Mouse (Mus musculus) midbrain, embryonic 11.5 days (tissue): ENCODE data around the gene L3mbtl2. TPM values are rescaled to one million over a fixed set of nuclear protein-coding genes. Genes with fewer than 3 reads are reported as not detected.

ENCODE experiments used
- ATAC-seq: fragments of 200-750 bp; cut with Nextera tagmentation; 2 replicates; pipeline ENCODE4 v1.8.0; 2017; ENCODE audit warnings: moderate TSS enrichment, moderate library complexity; ENCODE audit not compliant: low FRiP score
- DNase-seq: peaks from one replicate; pipeline ENCODE4 v3.0.0; 2015; ENCODE audit warnings: low spot score; ENCODE audit errors: missing footprints
- H3K27ac ChIP-seq: fragments of 300-500 bp; sonication (generic); 2 replicates; pipeline ENCODE4 v1.5.1; 2014; ENCODE audit warnings: low read depth, low read length
- H3K27me3 ChIP-seq: fragments of 300-500 bp; sonication (generic); 2 replicates; pipeline ENCODE4 v1.6.1; 2014; ENCODE audit warnings: mild to moderate bottlenecking, low read length, moderate library complexity, mixed read lengths; ENCODE audit not compliant: control insufficient read depth, insufficient read depth
- H3K36me3 ChIP-seq: fragments of 300-500 bp; sonication (generic); 2 replicates; pipeline ENCODE4 v1.6.1; 2014; ENCODE audit warnings: mild to moderate bottlenecking, low read length, moderate library complexity, mixed read lengths; ENCODE audit not compliant: control insufficient read depth, insufficient read depth
- H3K4me1 ChIP-seq: fragments of 300-500 bp; sonication (generic); 2 replicates; pipeline ENCODE4 v1.6.1; 2014; ENCODE audit warnings: low read length; ENCODE audit not compliant: control insufficient read depth, insufficient read depth
- H3K4me2 ChIP-seq: fragments of 300-500 bp; sonication (generic); 2 replicates; pipeline ENCODE4 v1.6.1; 2014; ENCODE audit warnings: mild to moderate bottlenecking, moderate library complexity
- H3K4me3 ChIP-seq: fragments of 300-500 bp; sonication (generic); 2 replicates; pipeline ENCODE4 v1.5.1; 2014; ENCODE audit warnings: low read depth, low read length
- H3K9ac ChIP-seq: fragments of 300-500 bp; sonication (generic); 2 replicates; pipeline ENCODE4 v1.6.1; 2014; ENCODE audit warnings: low read length
- H3K9me3 ChIP-seq: fragments of 300-500 bp; sonication (generic); 2 replicates; pipeline ENCODE4 v1.6.1; 2016; ENCODE audit warnings: low read length; ENCODE audit not compliant: control insufficient read depth
- WGBS: fragments of 180-500 bp; shearing (Covaris S2); extraction: QIAGEN DNeasy Blood & Tissue Kit; methylation state at CpG from one replicate; pipeline ENCODE4 v1.1.7; 2014; 5-methylcytosine and 5-hydroxymethylcytosine counted together
- polyA plus RNA-seq: library from polyadenylated mRNA; unstranded; fragments of >200 nt; fragmentation: Nextera tagmentation; extraction: Ambion mirVana; gene quantifications from 2 replicates; pipeline ENCODE4 v1.2.1, GENCODE M21; 2014

L3mbtl2 gene
- polyA plus RNA-seq, 1 experiment from 2014 or later = 30.5 TPM

DNA sequence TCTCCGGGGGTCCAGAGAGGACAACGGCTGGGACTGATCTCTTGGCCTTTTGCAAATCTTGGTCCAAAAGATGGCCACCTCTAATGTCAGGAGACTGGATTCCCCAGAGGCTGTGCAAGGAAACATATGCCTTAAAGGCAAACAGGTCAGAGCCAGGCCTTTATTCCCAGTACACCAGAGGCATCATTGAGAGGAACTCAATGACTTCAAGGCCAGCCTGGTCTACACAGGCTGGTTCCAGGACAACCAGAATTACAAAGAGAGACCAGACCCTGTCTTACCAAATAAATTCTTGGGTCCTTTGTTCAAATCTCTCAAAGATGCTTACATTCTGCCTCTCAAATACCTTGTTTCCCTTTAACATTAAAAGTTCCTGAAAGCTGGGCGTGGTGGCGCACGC is 58.7 kb downstream of the L3mbtl2 start:
- H3K36me3 ChIP-seq = peaks cover 46% of the 10 kb centered on the region
- no peak overlapping the region for H3K27ac ChIP-seq

DNA sequence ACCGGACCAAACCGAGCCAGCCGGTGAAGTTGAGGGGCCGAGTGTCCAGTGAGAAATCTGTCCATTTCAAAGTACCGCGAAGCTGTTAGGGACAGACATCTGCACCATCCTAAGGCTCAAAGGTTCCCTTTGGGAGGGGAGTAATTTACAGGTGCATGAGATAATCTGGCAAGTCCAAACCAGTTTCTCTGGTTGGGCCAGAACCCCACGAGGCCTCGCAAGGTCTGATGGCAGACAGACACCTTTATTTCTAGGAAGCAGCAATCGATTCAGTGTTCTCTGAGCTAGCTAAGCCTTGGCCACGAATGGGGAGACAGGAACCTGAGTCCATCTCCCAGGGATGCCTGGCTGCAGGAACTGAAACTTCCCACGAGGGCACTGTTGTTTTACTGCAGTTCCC is 60.0 kb downstream of the L3mbtl2 start:
- H3K9ac ChIP-seq = no peak overlapping the region
- H3K9me3 ChIP-seq = no peaks in the 10 kb centered on the region
- peaks cover 41% of the 10 kb centered on the region for H3K36me3 ChIP-seq
- no peak overlapping the region for H3K27ac ChIP-seq
- peaks cover 10% of the 10 kb centered on the region for H3K4me1 ChIP-seq
- H3K4me2 ChIP-seq = no peak overlapping the region
- ATAC-seq = no peak
- 95% methylated on average over 11 of the region's 11 CpGs for WGBS
- H3K4me3 ChIP-seq = no peak overlapping the region
- DNase-seq = no peak
- no peaks in the 10 kb centered on the region for H3K27me3 ChIP-seq

More for the DNA sequence above, 58.7 kb downstream of the L3mbtl2 start:
- Histone ChIP-seq H3K9me3 (no peaks in the 10 kb centered on the region), H3K4me3 (no peak overlapping the region), H3K9ac (no peak overlapping the region), H3K4me2 (no peak overlapping the region), H3K27me3 (no peaks in the 10 kb centered on the region), H3K4me1 (no peaks in the 10 kb centered on the region)
- DNase-seq (no peak), ATAC-seq (no peak)
- WGBS = 93% methylated on average over 5 of the region's 5 CpGs

DNA sequence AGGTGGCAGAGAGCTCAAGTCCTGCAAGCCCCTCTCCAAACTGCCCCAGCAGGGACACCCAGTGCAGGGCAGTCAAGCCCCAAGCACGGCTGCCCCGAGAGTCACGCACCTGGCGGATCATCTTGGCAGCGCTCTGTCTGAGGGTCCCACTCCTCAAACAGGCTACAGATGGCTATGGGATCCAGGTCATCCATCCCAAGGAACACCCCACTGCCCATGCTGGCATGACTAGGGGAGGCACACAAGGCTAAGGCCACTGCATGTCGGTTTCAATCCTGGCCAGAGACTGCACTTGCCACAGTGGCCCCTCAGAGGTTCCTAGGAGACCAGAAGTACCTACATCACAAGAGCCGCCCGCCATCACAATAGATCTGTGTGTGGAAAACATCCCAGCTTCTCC is 62.3 kb downstream of the L3mbtl2 start:
- peaks cover 13% of the 10 kb centered on the region for H3K4me1 ChIP-seq
- DNase-seq (no peak), ATAC-seq (no peak)
- H3K27me3 ChIP-seq = no peaks in the 10 kb centered on the region
- H3K27ac ChIP-seq = no peak overlapping the region
- H3K4me3 ChIP-seq = no peak overlapping the region
- WGBS = 97% methylated on average over 8 of the region's 8 CpGs
- no peaks in the 10 kb centered on the region for H3K9me3 ChIP-seq
- H3K36me3 ChIP-seq = peaks cover 24% of the 10 kb centered on the region
- H3K4me2 ChIP-seq = no peak overlapping the region
- no peak overlapping the region for H3K9ac ChIP-seq

DNA sequence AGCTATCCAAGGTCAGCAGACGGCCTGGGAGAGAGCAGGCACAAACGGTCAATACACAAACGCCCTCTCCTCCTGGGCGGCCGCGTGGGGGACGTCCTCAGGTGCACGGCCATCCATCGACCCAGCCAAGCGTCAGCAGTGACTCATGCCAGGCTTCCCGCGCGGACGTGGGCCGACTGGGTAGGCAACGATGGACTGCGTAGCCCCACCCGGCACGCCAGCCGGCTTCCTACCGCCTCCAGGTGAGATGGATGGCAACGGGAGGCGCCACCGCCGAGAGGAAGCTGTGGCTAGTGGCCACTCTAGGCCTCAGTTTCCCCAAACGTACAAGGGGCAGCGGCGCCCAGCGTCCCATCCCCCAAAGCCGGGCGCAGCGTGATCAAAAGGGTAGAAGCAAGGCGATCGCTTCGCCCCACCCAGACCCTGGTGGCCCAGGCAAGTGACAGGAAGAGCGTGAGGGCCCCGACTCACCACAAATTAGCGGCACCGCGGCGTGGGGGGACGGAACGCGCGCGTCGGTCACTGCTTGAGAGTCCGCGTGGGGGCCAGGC is 65.6 kb downstream of the L3mbtl2 start:
- DNase-seq (no peak), ATAC-seq (peak; percentile 40)
- no peaks in the 10 kb centered on the region for H3K27me3 ChIP-seq
- peak overlapping the region; percentile 51 for H3K27ac ChIP-seq
- peak overlapping the region; percentile 100 for H3K4me3 ChIP-seq
- H3K9ac ChIP-seq = peak overlapping the region; percentile 95
- 0 out of 2 replicates have a peak, but pooled peaks cover 2% of the 10 kb centered on the region for H3K36me3 ChIP-seq
- H3K4me1 ChIP-seq = peaks cover 13% of the 10 kb centered on the region
- no peaks in the 10 kb centered on the region for H3K9me3 ChIP-seq
- under 1% methylated on average over 47 of the region's 49 CpGs for WGBS
- peak overlapping the region; percentile 88 for H3K4me2 ChIP-seq

DNA sequence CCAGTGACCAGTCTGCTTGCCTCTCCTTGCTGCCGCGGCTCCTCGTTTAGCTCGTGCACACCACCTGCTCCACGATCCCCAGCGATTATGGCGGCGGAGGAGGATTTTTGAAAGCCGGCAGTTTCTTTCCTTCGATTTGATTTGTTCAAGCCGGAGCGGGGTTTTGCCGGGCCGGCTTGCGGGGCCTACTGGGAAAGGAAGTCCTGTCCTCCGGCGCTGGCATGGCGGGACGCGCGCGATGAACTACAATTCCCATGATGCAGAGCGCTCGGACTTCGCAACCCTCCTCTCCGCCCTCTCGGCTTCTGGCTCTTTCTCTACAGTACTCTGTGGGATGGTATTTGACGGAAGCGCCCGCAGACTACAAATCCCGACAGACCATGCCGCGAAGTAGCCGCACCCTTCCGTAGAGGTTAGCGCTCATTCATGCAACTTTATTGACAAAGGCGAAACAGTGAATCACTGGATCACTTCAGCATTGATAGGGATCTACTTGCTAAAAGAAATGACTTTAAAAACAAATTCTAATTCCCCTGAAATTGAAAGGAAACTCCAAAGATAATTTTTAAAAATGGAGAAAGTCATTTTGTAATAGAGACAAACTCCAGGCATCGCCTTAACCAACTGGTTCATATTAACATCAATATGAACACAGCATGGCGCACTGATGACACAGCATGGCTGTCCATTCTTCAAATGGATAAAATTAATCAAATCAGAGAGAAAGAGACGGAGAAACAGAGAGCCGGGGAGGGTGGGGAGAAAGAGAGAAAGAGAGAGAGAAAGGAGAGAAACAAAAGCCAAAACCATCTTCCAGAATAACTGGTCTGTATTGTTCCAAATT is 66.3 kb downstream of the L3mbtl2 start:
- ATAC-seq (peak; percentile 98), DNase-seq (peak; percentile 100)
- peak overlapping the region; percentile 88 for H3K4me2 ChIP-seq
- H3K9ac ChIP-seq = peak overlapping the region; percentile 95
- H3K4me3 ChIP-seq = peak overlapping the region; percentile 100
- H3K9me3 ChIP-seq = no peaks in the 10 kb centered on the region
- peaks cover 13% of the 10 kb centered on the region for H3K4me1 ChIP-seq
- no peaks in the 10 kb centered on the region for H3K27me3 ChIP-seq
- WGBS = 4% methylated on average over 41 of the region's 41 CpGs
- H3K36me3 ChIP-seq = 0 out of 2 replicates have a peak, but pooled peaks cover 2% of the 10 kb centered on the region
- peak overlapping the region; percentile 51 for H3K27ac ChIP-seq

DNA sequence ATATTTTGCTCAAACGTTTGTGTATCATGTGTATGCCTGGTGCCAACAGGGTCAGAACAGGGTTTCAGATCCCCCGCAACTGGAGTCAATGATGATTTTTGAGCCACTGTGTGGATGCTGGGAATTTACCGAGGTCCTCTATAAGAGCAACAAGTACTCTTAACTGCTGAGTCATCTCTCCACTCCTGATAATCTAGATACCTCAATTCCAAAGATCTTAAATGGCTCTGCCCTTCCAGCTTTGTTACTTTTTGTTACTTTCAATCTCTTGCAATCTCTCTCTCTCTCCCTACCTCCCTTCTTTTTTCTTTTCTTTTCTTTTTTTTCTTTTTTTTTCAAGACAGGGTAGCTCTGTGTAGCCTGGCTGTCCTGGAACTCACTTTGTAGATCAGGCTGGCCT is 71.4 kb downstream of the L3mbtl2 start:
- no peaks in the 10 kb centered on the region for H3K9me3 ChIP-seq
- DNase-seq = no peak
- ATAC-seq = no peak
- no peaks in the 10 kb centered on the region for H3K27me3 ChIP-seq
- H3K4me1 ChIP-seq = no peaks in the 10 kb centered on the region
- H3K4me3 ChIP-seq = no peak overlapping the region
- no peak overlapping the region for H3K27ac ChIP-seq
- no peak overlapping the region for H3K4me2 ChIP-seq
- no peak overlapping the region for H3K9ac ChIP-seq
- no peaks in the 10 kb centered on the region for H3K36me3 ChIP-seq
- 59% methylated on average over 3 of the region's 3 CpGs for WGBS

Other genes starting within 250 kb of the L3mbtl2 start
- gene Rbx1, start 197.6 kb upstream of the L3mbtl2 start, polyA plus RNA-seq = 532 and 574 TPM in 2 replicates
- gene Ep300, start 78.5 kb upstream of the L3mbtl2 start, polyA plus RNA-seq = 23.7 and 25.8 TPM in 2 replicates
- 2.5 and 2.8 TPM in 2 replicates for gene Chadl, start 33.4 kb downstream of the L3mbtl2 start, polyA plus RNA-seq
- gene Zc3h7b, start 81.2 kb downstream of the L3mbtl2 start, polyA plus RNA-seq = 34.3 and 35.0 TPM in 2 replicates
- 152 and 156 TPM in 2 replicates for gene Rangap1, start 81.6 kb downstream of the L3mbtl2 start, polyA plus RNA-seq
- gene Tef, start 138.5 kb downstream of the L3mbtl2 start, polyA plus RNA-seq = 11.0 and 12.9 TPM in 2 replicates
- gene Tob2, start 194.9 kb downstream of the L3mbtl2 start, polyA plus RNA-seq = 10.4 and 12.9 TPM in 2 replicates
- gene Phf5a, start 208.0 kb downstream of the L3mbtl2 start, polyA plus RNA-seq = 179 and 197 TPM in 2 replicates
- 155 and 165 TPM in 2 replicates for gene Aco2, start 208.4 kb downstream of the L3mbtl2 start, polyA plus RNA-seq